Mouse (Mus musculus): ENCODE measurements around the gene Emb.
A peak's percentile ranks its signal among the peaks of the same experiment; 100 is the strongest.
"Not testable (repeated sequence)": the region's sequence is repeated elsewhere in the genome, so short reads cannot be mapped to it uniquely, and the experiment has no call there.

Emb gene

GRCm38 (mm10) chr13:117208236-117208635 lies at the start of gene Emb:
Gene Emb (plus strand): TSS chr13:117208536.
- DNase-seq (ENCODE audit: low spot score): no peak

DNA sequence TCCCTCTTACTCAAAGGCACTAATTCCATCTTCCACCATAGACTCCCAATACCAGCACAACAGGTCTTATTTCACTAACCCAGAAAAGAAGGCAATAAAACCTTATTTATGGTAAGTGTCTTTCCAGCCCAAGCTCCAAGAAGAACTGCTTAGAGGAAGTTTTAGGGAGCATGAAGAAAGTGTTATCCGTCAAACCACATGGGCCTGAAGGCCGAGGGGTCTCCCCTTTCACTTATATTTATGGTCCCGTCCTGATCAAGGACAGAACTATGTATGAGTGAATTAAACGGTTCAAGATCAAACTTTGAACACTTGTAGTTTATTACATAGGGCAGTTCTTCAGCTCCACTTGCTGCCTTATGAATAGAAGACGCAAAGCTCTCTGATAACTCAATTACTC lies 44.4 kb upstream of the Emb start:
- DNase-seq (ENCODE audit: low spot score): no peak

- peak; percentile 1 for DNase-seq (ENCODE audit: low spot score)
Observed at GRCm38 (mm10) chr13:117165071-117165470, 43.3 kb upstream of the Emb start.

GRCm38 (mm10) chr13:117180912-117181311 lies 27.4 kb upstream of the Emb start:
- not testable (repeated sequence) for DNase-seq (ENCODE audit: low spot score)

DNA sequence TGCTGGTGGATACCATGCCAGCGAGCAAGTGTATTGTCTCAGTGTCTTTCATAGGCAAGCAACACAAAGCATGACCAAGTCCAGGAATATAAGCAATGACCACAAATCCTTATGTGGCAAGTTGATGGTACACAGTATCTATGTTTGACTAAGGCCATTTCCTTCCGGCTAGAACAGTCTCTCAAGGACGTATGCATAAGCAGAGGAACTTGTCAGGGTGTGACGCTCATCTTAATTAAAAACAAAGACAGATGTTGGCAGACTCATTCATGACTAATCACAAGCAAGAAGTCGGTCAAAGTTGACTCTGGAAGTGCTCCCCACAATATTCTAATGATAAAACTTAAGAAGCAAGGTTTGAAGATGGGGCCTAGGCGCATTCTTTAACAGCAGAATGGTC lies 25.0 kb upstream of the Emb start:
- no peak for DNase-seq (ENCODE audit: low spot score)

- DNase-seq (ENCODE audit: low spot score): no peak
Observed at GRCm38 (mm10) chr13:117185329-117185728, 23.0 kb upstream of the Emb start.

DNA sequence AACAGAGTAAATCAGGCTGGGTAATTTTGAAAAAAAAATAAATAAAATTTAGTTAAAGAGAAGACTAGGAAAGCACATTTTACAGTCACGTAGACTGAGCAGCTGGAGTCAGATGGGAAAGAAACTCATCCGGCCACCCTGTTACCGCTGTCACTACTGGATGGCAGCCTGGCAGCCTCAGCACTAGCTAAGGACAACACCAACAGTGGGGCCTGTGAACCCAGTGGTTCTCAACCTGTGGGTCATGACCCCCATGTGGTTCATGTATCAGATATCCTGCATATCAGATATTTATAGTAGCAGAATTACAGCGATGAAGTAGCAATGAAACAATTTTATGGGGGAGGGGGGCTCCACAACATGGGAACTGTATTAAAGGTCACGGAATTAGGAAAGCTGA lies 16.2 kb upstream of the Emb start:
- DNase-seq (ENCODE audit: low spot score): no peak

DNA sequence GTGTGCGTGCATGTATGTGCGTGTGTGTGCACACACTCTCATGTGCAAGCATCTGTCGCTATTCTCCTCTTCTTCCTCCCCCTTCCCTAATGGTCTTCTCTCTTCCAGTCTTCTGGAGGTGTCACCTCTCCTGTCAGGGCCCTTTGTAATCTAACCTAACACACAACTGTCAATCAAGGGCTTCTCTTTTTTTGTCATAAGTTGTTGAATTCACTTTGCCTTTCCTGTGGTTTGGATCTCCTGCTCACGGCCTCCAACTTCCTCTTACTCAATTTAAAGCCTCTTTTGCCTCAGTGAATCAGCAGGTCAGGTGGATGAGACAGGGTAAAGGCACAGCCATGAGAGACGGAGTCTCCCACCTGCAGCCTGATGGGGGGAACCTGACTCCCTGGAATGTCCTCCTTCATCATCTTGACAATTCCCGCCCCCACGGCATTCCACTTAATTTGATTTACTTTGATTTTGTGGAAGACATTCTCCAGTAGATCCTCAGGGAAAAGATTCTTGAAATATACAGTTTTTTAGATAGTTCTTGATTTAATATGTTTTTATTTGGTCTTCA lies 14.8 kb upstream of the Emb start:
- no peak for DNase-seq (ENCODE audit: low spot score)

- DNase-seq (ENCODE audit: low spot score): peak; percentile 55
Observed at GRCm38 (mm10) chr13:117195569-117196495, 12.5 kb upstream of the Emb start.

DNA sequence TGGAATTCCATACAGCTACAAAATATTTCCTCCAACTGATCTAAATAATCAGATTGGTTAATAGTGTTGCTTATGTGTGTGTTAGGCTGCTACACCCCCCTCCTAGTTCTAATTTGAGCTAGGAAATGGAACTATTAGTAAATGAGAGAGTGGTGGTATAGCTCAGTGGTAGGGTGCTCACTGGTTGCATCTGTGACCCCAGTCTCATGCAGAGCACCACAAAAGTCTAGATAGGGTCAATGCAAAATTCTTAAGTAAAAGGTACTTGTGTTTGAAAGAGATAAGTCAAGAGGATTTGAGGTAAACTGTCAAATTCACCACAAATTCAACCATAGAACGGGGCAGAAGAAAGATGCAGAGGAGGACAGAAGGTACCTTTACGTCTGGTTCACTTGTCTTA lies 10.7 kb upstream of the Emb start:
- no peak for DNase-seq (ENCODE audit: low spot score)

DNA sequence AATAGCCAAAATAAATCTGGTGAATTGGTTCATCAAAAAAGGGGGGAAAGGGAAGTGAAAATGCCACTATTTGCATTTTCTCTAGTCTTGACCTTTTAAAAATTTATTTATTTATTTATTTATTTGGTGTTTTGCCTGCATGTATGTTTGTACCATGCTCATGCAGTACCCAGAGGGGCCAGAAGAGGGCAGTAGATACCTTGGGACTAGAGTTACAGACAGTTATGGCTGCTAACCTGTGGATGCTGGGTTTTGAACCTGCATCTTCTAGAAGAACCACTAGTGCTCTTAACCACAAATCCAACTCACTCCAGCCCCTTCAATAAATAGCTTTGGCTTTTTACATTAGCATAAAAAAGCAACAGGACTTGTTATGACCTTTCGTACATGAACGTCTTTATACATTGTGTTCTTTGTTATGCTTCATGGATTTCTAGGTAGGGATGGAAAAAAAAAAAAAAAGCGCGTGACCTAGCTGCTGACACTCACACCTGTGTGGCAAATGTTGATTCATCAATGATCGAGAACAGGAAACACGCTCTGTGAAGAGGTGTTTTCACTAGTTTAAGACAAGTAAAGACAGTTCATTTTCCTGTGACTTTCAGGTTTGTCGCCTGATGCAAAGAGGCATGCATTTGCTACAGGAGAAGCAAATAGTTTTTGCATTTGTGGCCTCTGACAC lies 9.8 kb upstream of the Emb start:
- DNase-seq (ENCODE audit: low spot score): peak; percentile 84

- DNase-seq (ENCODE audit: low spot score): peak; percentile 62
Observed at GRCm38 (mm10) chr13:117202755-117203471, 5.4 kb upstream of the Emb start.

DNA sequence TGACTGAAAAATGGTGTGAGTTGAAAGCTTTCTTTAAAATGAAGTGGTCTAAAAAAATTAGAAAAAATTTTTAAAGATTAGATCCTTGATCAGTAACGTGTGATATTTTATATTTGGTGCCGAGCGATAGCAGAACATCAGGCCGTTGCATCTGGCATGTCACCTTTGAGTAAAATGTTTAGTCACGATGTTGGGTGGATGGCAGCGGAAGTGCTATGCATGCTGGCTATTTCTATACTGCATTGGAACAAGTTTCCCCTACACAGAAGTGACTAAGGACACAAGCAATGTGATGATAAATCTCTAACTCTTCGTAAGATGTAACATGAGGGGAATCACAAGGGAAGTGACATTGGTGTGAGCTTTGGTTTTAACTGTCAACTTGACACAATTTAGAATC lies 3.7 kb upstream of the Emb start:
- DNase-seq (ENCODE audit: low spot score): no peak

DNA sequence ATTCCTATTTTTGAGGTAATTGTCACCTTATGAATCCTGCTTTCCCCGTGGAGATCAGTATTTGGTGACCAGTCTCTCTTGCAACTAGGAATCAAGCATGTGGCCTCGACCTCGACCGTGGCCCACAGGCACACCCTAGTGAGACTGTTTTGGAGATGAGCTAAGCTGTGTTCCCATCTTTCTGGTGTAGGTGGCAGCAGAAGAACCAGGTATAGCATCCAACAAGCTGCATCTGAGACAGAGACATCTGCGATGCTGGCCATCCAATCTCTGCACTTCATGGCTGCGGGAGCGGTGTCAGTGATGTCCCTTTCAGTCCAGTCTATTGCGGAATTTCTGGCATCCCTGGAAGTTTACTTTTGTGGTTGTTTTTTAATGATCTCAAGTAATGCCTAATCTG lies 2.3 kb upstream of the Emb start:
- DNase-seq (ENCODE audit: low spot score): peak; percentile 28

DNA sequence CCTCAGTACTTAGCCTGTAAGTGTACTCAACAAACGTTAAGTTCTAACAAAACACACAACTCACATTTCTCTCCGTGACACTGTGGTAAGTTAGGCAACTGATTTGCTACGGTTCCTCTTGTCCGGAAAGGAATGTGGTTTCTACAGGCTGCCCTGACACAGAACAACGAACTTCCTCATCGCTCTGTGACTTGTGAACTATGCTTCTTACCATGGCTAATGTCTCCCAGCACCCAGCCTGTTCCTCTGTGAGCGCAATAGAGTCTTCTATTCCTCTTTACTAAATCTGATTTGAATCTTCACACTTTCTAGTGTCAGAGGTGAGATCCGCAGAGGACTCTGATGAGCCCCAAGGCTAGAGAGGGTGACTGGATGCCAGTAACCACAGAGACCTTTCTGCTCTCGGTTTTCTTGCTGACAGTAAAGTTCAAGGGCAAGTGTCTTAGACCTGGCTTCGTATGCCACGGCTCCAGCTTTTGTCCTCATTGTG lies 3.1 kb downstream of the Emb start:
- DNase-seq (ENCODE audit: low spot score): peak; percentile 80

- no peak for DNase-seq (ENCODE audit: low spot score)
Observed at GRCm38 (mm10) chr13:117215481-117215880, 7.1 kb downstream of the Emb start.

GRCm38 (mm10) chr13:117216126-117216525 lies 7.8 kb downstream of the Emb start:
- DNase-seq (ENCODE audit: low spot score): peak; percentile 91

DNA sequence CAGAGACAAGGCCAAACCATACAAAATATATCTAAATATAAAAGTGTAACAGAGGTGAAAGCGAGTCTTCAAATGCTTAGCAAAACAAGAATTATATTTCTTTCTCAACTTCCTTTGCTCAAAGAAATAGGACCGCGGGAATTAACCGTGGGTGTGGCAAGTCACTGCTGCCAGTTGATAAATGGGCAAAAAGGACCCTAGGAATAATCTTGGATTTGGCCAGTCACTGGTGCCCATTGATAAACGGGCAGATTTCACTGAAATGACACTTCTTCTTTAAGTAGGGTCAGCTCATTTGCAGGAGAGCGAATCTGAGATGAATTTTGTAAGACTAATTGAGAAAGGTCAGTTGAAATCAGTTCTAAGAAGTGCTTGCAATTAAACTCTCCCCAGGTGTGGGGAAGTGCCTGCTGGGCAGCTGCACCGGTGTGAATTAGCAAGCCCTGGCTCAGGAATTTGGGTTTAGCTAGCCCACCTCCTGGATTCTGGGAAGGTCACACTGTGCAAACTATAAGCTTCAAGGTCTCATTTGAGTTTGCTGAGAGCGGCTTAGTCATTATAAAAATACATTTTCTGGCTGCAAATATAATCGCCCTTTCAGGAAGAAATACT lies 8.5 kb downstream of the Emb start:
- DNase-seq (ENCODE audit: low spot score): no peak

- peak; percentile 75 for DNase-seq (ENCODE audit: low spot score)
Observed at GRCm38 (mm10) chr13:117217621-117218020, 9.3 kb downstream of the Emb start.

- peak; percentile 76 for DNase-seq (ENCODE audit: low spot score)
Observed at GRCm38 (mm10) chr13:117218092-117218491, 9.8 kb downstream of the Emb start.

DNA sequence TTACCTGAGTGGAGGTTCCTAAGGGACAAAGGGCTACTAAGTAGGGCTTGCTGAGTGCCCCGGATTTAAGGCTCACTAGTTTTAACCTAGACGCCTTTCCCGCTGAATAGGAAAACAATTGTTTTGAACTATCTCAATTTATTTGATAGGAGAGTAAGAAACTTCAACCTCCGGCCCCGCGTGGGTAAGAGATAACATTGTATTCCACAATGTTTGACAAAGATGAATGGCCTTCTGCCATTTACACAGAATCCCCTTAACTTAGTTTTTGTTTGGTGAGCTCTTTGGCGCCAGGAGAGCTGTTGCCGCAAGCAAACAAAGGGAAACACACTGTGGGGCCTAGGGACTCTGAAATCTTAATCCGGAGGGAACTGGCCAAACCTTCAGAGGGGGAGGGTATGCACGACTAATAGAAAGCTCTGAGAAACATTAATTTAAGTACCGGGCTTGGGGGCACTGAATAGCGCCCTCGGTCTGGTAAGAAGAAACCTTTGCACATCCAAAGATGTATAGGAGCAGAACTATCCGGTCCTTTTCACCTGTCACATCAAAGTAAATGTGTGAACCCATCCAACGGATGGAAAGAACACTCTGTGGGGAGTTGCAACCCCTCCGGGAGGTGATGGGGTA lies 11.7 kb downstream of the Emb start:
- DNase-seq (ENCODE audit: low spot score): no peak

Measured in T-cell, adult 2 months (primary cell).